Mouse (Mus musculus) intestine, embryonic 15.5 days (tissue): ENCODE measurements around the gene Camkmt. TPM values are rescaled to one million over a fixed set of nuclear protein-coding genes. Genes with fewer than 3 reads are reported as not detected.

Experiments used
- ATAC-seq: fragments of 200-750 bp; cut with Nextera tagmentation; 2 replicates; pipeline ENCODE4 v1.8.0; 2017; ENCODE audit warnings: moderate TSS enrichment, moderate library complexity
- H3K27ac ChIP-seq: fragments of 300-500 bp; sonication (generic); 2 replicates; pipeline ENCODE4 v1.5.1; 2015; ENCODE audit warnings: mild to moderate bottlenecking, inconsistent platforms
- H3K27me3 ChIP-seq: fragments of 300-500 bp; sonication (generic); replicated peaks from 2 replicates; pipeline ENCODE4 v1.6.1; 2015; ENCODE audit warnings: inconsistent platforms
- H3K36me3 ChIP-seq: fragments of 300-500 bp; sonication (generic); 2 replicates; pipeline ENCODE4 v1.6.1; 2015; ENCODE audit warnings: inconsistent platforms
- H3K4me1 ChIP-seq: fragments of 300-500 bp; sonication (generic); replicated peaks from 2 replicates; pipeline ENCODE4 v1.6.1; 2015; ENCODE audit warnings: inconsistent platforms
- H3K4me2 ChIP-seq: fragments of 300-500 bp; sonication (generic); replicated peaks from 2 replicates; pipeline ENCODE4 v1.6.1; 2015; ENCODE audit warnings: mild to moderate bottlenecking, inconsistent platforms
- H3K4me3 ChIP-seq: fragments of 300-500 bp; sonication (generic); replicated peaks from 2 replicates; pipeline ENCODE4 v1.5.1; 2015; ENCODE audit warnings: inconsistent platforms
- H3K9ac ChIP-seq: fragments of 300-500 bp; sonication (generic); 2 replicates; pipeline ENCODE4 v1.6.1; 2015; ENCODE audit warnings: inconsistent platforms
- H3K9me3 ChIP-seq: fragments of 300-500 bp; sonication (generic); 2 replicates; pipeline ENCODE4 v1.6.1; 2016; ENCODE audit warnings: inconsistent platforms
- WGBS: fragments of 180-500 bp; shearing (Covaris S2); methylation state at CpG from one replicate; pipeline ENCODE4 v1.1.7; 2015; 5-methylcytosine and 5-hydroxymethylcytosine counted together
- polyA plus RNA-seq: library from polyadenylated mRNA; unstranded; fragments of >200 nt; fragmentation: Nextera tagmentation; extraction: Ambion mirVana; gene quantifications from 2 replicates; pipeline ENCODE4 v1.2.1, GENCODE M21; 2015

Camkmt gene
- polyA plus RNA-seq, 1 experiment from 2014 or later: 17.4 TPM

GRCm38 (mm10) chr17:85335464-85335863 lies 245.1 kb downstream of the Camkmt start:
- Histone ChIP-seq H3K36me3 (no peaks in the 10 kb centered on the region), H3K27ac (no peak overlapping the region), H3K9me3 (no peaks in the 10 kb centered on the region), H3K27me3 (no peaks in the 10 kb centered on the region), H3K4me3 (no peak overlapping the region), H3K4me1 (no peaks in the 10 kb centered on the region), H3K9ac (no peak overlapping the region), H3K4me2 (no peak overlapping the region)
- WGBS: 86% methylated on average over 10 of the region's 10 CpGs
- ATAC-seq: no peak

DNA sequence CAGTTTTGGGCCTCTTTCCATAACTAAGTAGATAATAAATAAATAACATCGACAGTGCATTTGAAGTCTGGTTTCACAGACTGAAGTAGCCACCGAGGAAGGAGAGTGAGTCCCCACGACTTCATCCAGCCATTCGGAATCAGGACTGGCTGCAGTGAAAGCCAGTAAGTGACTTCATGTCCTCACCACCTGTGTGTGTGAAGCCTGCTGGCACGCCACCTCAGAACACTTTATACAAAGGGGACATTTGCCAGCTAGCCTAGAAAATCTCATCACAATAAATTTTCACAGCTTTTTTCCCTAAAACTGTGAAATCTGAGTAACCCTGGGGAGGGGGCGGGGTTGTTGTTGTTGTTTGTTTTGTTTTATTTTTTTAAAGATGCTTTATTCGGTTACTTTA lies 247.3 kb downstream of the Camkmt start:
- 81% methylated on average over 7 of the region's 7 CpGs for WGBS

DNA sequence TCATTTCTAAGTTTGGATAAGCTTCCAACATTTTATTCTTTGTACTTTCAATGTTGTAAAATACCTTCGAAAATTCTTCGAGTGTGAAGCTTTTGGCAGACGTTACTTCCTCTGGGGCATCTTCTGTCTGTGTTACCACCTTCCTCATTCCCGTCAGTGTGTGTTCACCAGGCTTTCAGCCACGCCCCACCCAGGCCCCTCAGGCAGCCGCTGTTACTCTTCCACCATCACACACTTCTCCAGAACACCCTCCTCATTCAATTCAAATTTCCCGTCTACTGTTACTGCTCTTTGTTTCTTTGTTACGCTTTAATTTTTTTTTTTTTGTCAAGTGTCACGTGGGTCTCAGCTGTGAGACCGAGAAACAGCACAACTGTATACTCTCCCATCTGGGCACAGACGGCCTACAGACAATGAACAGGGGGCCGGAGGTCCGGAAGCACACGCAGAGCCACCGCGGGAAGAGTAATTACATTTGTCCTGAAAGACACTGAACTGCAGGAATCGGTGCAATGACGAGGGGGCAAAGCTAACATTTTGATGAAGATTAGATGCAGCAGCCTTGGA lies 250.9 kb downstream of the Camkmt start:
- no peak overlapping the region for H3K9ac ChIP-seq
- H3K4me2 ChIP-seq: no peak overlapping the region
- WGBS: 71% methylated on average over 18 of the region's 18 CpGs
- no peaks in the 10 kb centered on the region for H3K4me1 ChIP-seq
- no peaks in the 10 kb centered on the region for H3K9me3 ChIP-seq
- H3K4me3 ChIP-seq: no peak overlapping the region
- no peaks in the 10 kb centered on the region for H3K36me3 ChIP-seq
- H3K27ac ChIP-seq: no peak overlapping the region
- no peaks in the 10 kb centered on the region for H3K27me3 ChIP-seq
- ATAC-seq: no peak

More for the DNA sequence above, 247.3 kb downstream of the Camkmt start:
- H3K27me3 ChIP-seq: no peaks in the 10 kb centered on the region
- H3K27ac ChIP-seq: no peak overlapping the region
- no peaks in the 10 kb centered on the region for H3K9me3 ChIP-seq
- no peak overlapping the region for H3K4me3 ChIP-seq
- H3K36me3 ChIP-seq: no peaks in the 10 kb centered on the region
- no peaks in the 10 kb centered on the region for H3K4me1 ChIP-seq
- H3K4me2 ChIP-seq: no peak overlapping the region
- no peak for ATAC-seq
- H3K9ac ChIP-seq: no peak overlapping the region

DNA sequence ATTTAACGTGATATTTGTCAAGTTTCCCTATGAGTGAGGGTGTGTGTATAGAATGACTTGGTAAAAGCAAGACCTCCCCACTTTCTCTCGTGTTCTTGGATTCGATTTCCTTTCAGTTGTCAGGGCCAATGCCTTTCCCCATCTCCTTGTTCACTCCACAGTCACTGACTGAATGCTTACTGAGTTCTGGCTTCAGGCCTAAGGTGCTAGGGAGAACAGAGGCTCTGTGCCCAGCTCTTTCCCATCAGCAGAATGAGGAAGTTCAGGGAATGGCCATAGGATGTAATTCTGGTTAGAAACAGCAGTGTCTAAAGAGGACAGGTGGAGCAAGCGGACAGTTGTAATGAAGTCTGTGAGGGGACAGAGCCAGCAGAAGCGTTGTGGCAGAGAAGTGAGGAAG lies 252.1 kb downstream of the Camkmt start:
- 92% methylated on average over 5 of the region's 5 CpGs for WGBS
- no peaks in the 10 kb centered on the region for H3K9me3 ChIP-seq
- no peak for ATAC-seq

GRCm38 (mm10) chr17:85343435-85343834 lies 253.1 kb downstream of the Camkmt start:
- no peaks in the 10 kb centered on the region for H3K9me3 ChIP-seq
- no peaks in the 10 kb centered on the region for H3K4me1 ChIP-seq
- no peak overlapping the region for H3K9ac ChIP-seq
- no peak for ATAC-seq
- no peak overlapping the region for H3K4me2 ChIP-seq
- WGBS: 87% methylated on average over 13 of the region's 13 CpGs
- H3K4me3 ChIP-seq: no peak overlapping the region
- no peaks in the 10 kb centered on the region for H3K36me3 ChIP-seq
- no peaks in the 10 kb centered on the region for H3K27me3 ChIP-seq
- H3K27ac ChIP-seq: no peak overlapping the region

More for the DNA sequence above, 252.1 kb downstream of the Camkmt start:
- Histone ChIP-seq H3K4me3 (no peak overlapping the region), H3K36me3 (no peaks in the 10 kb centered on the region), H3K4me2 (no peak overlapping the region), H3K27me3 (no peaks in the 10 kb centered on the region), H3K27ac (no peak overlapping the region), H3K9ac (no peak overlapping the region), H3K4me1 (no peaks in the 10 kb centered on the region)

- whole genome bisulfite sequencing: 84% methylated on average over 6 of the region's 6 CpGs
- no peaks in the 10 kb centered on the region for H3K27me3 ChIP-seq
- H3K9ac ChIP-seq: no peak overlapping the region
- H3K4me2 ChIP-seq: no peak overlapping the region
- no peak overlapping the region for H3K27ac ChIP-seq
- no peaks in the 10 kb centered on the region for H3K36me3 ChIP-seq
- H3K4me3 ChIP-seq: no peak overlapping the region
- no peak for ATAC-seq
- no peaks in the 10 kb centered on the region for H3K9me3 ChIP-seq
- H3K4me1 ChIP-seq: no peaks in the 10 kb centered on the region
Observed at GRCm38 (mm10) chr17:85346701-85347100, 256.3 kb downstream of the Camkmt start.

DNA sequence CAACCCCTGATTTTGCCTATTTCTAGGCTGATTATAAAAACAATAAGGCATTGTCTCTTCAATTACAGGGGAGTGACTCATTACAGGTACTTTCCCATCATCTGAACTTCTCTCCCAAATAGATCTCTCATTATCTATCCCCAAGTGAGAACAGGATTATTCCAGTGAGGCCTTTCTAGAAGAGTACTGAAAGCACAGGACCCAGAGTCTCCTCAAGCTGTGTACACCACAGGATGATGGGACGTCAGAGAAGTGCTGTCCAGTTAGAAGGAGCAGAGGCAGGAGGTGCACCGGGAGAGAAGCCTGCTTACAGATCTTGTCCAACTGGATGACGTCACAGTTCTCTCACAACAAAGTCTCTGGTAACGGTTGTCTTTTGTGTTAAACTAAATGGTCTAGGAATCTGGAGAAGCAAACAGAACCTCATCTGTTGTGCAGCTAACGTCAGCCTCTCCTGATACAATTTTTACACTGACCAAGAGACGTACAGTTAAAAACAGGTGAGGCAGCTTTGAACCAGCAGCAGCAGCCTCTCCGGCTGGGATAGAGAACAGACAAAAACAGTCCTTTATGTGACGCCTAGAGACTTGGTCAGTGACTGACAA lies 259.1 kb downstream of the Camkmt start:
- 64% methylated on average over 8 of the region's 8 CpGs for WGBS
- Histone ChIP-seq H3K9me3 (no peaks in the 10 kb centered on the region), H3K27ac (no peak overlapping the region), H3K4me2 (no peak overlapping the region), H3K27me3 (no peaks in the 10 kb centered on the region), H3K4me3 (no peak overlapping the region), H3K9ac (no peak overlapping the region), H3K36me3 (no peaks in the 10 kb centered on the region), H3K4me1 (no peaks in the 10 kb centered on the region)
- ATAC-seq: no peak

DNA sequence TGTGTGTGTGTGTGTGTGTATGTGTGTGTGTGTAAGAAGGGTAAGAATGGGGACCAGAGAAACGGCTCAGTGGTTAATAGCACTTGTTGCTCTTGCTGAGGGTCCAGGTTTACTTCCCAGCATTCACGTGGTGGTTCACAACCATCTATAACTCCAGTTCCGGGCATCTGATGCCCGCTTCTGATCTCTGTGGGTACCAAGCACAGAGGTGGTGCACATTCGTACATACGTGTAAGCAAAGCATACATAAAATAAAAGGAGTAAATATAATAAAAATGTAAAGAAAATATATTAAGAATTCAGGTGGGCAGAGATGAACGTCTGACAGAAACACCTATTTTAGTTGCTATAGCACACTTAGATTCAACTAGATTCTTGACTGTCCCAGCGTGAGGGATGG lies 260.9 kb downstream of the Camkmt start:
- no peak overlapping the region for H3K4me3 ChIP-seq
- no peak overlapping the region for H3K27ac ChIP-seq
- H3K27me3 ChIP-seq: no peaks in the 10 kb centered on the region
- no peak overlapping the region for H3K4me2 ChIP-seq
- no peak overlapping the region for H3K9ac ChIP-seq
- ATAC-seq: no peak
- H3K9me3 ChIP-seq: no peaks in the 10 kb centered on the region
- WGBS: 91% methylated on average over 8 of the region's 8 CpGs
- H3K36me3 ChIP-seq: no peaks in the 10 kb centered on the region
- H3K4me1 ChIP-seq: no peaks in the 10 kb centered on the region

GRCm38 (mm10) chr17:85352731-85353130 lies 262.4 kb downstream of the Camkmt start:
- H3K9me3 ChIP-seq: no peaks in the 10 kb centered on the region
- H3K9ac ChIP-seq: no peak overlapping the region
- ATAC-seq: no peak
- H3K4me2 ChIP-seq: no peak overlapping the region
- H3K4me3 ChIP-seq: no peak overlapping the region
- H3K27ac ChIP-seq: no peak overlapping the region
- H3K27me3 ChIP-seq: no peaks in the 10 kb centered on the region
- no peaks in the 10 kb centered on the region for H3K36me3 ChIP-seq
- no peaks in the 10 kb centered on the region for H3K4me1 ChIP-seq
- 84% methylated on average over 7 of the region's 7 CpGs for WGBS

- Histone ChIP-seq H3K4me3 (no peak overlapping the region), H3K4me2 (no peak overlapping the region), H3K27ac (no peak overlapping the region), H3K9me3 (no peaks in the 10 kb centered on the region), H3K4me1 (no peaks in the 10 kb centered on the region), H3K27me3 (no peaks in the 10 kb centered on the region), H3K36me3 (no peaks in the 10 kb centered on the region), H3K9ac (no peak overlapping the region)
- 80% methylated on average over 6 of the region's 6 CpGs for WGBS
- ATAC-seq: no peak
Observed at GRCm38 (mm10) chr17:85353191-85353590, 262.8 kb downstream of the Camkmt start.

GRCm38 (mm10) chr17:85353636-85354035 lies 263.3 kb downstream of the Camkmt start:
- Histone ChIP-seq H3K27ac (no peak overlapping the region), H3K9me3 (no peaks in the 10 kb centered on the region), H3K4me2 (no peak overlapping the region), H3K36me3 (no peaks in the 10 kb centered on the region), H3K9ac (no peak overlapping the region), H3K27me3 (no peaks in the 10 kb centered on the region), H3K4me3 (no peak overlapping the region), H3K4me1 (no peaks in the 10 kb centered on the region)
- WGBS: 82% methylated on average over 10 of the region's 10 CpGs
- ATAC-seq: no peak

GRCm38 (mm10) chr17:85355356-85355755 lies 265.0 kb downstream of the Camkmt start:
- H3K4me1 ChIP-seq: no peaks in the 10 kb centered on the region
- no peak for ATAC-seq
- 90% methylated on average over 9 of the region's 9 CpGs for WGBS
- H3K4me3 ChIP-seq: no peak overlapping the region
- H3K9ac ChIP-seq: no peak overlapping the region
- H3K27ac ChIP-seq: no peak overlapping the region
- no peak overlapping the region for H3K4me2 ChIP-seq
- H3K27me3 ChIP-seq: no peaks in the 10 kb centered on the region
- no peaks in the 10 kb centered on the region for H3K36me3 ChIP-seq
- H3K9me3 ChIP-seq: no peaks in the 10 kb centered on the region

DNA sequence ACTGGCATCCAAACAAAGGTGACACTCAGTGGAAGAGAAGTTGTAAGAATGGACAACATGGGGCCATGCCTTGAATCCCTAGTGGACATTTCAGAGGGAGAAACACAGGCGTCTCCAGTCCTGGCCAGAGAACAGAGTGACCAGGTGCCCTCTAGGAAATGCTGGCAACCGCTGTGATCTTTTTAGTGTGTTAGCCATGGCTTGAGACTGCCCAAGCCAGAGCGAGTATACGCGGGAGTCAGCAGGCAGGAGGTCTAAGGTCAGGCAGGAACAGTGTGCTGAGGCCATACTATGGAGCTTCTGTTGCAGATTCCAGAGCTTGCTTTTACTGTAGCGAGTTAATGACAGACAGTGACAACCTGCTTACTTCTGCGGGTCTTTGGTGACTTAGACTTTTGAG lies 270.7 kb downstream of the Camkmt start:
- 71% methylated on average over 7 of the region's 7 CpGs for whole genome bisulfite sequencing
- Histone ChIP-seq H3K9ac (no peak overlapping the region), H3K4me2 (no peak overlapping the region), H3K9me3 (no peaks in the 10 kb centered on the region), H3K27ac (no peak overlapping the region), H3K4me1 (no peaks in the 10 kb centered on the region), H3K4me3 (no peak overlapping the region), H3K27me3 (no peaks in the 10 kb centered on the region), H3K36me3 (no peaks in the 10 kb centered on the region)
- ATAC-seq: no peak
